Mouse (Mus musculus) embryonic facial prominence, embryonic 15.5 days (tissue): ENCODE measurements at regions not wholly inside any gene's neighbourhood (a gene's known extent, or its start where the extent isn't known, plus 50 kb on each side); places are given as distances from the start of the nearest gene placed in this dataset.

Experiments used
- ATAC-seq: fragments of 200-750 bp; cut with Nextera tagmentation; 2 replicates; pipeline ENCODE4 v1.8.0; 2017; ENCODE audit warnings: low read depth, moderate TSS enrichment; ENCODE audit not compliant: insufficient number of reproducible peaks, low FRiP score, low TSS enrichment
- H3K27ac ChIP-seq: fragments of 300-500 bp; sonication (generic); replicated peaks from 2 replicates; pipeline ENCODE4 v1.5.1; 2015; ENCODE audit warnings: mild to moderate bottlenecking, inconsistent platforms
- H3K27me3 ChIP-seq: fragments of 300-500 bp; sonication (generic); 2 replicates; pipeline ENCODE4 v1.6.1; 2015; ENCODE audit warnings: inconsistent platforms
- H3K36me3 ChIP-seq: fragments of 300-500 bp; sonication (generic); 2 replicates; pipeline ENCODE4 v1.6.1; 2015; ENCODE audit warnings: mild to moderate bottlenecking, inconsistent platforms
- H3K4me1 ChIP-seq: fragments of 300-500 bp; sonication (generic); 2 replicates; pipeline ENCODE4 v1.6.1; 2015; ENCODE audit warnings: inconsistent platforms
- H3K4me2 ChIP-seq: fragments of 300-500 bp; sonication (generic); replicated peaks from 2 replicates; pipeline ENCODE4 v1.6.1; 2015; ENCODE audit warnings: mild to moderate bottlenecking, inconsistent platforms
- H3K4me3 ChIP-seq: fragments of 300-500 bp; sonication (generic); replicated peaks from 2 replicates; pipeline ENCODE4 v1.5.1; 2015; ENCODE audit warnings: mild to moderate bottlenecking, inconsistent platforms
- H3K9ac ChIP-seq: fragments of 300-500 bp; sonication (generic); 2 replicates; pipeline ENCODE4 v1.6.1; 2015; ENCODE audit warnings: inconsistent platforms
- H3K9me3 ChIP-seq: fragments of 300-500 bp; sonication (generic); replicated peaks from 2 replicates; pipeline ENCODE4 v1.6.1; 2016; ENCODE audit warnings: inconsistent platforms
- WGBS: fragments of 180-500 bp; shearing (Covaris S2); methylation state at CpG from one replicate; pipeline ENCODE4 v1.1.7; 2015; 5-methylcytosine and 5-hydroxymethylcytosine counted together

DNA sequence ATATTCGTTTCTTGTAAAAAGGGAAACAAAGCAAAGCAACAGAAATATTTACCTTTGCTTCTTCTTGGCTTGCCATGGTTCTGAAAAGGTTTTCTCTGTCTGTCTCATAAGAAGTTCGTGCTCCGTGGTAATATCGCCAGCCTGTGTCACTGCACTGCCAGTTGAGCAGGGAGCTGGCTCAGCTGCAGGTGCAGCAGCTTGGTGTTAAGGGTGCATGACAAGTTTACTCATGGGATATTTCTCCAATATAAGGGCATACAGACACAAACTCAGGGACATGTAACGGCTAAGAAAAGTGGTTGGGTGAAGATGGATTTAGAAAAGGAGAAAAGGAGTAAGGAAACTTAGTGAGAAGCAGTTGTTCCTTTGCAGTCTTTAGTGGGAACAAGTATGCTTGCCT, 533.5 kb upstream of the Zic4 start:
- H3K36me3 ChIP-seq, result no peaks in the 10 kb centered on the region
- WGBS, result 63% methylated on average over 5 of the region's 5 CpGs
- no peak overlapping the region for H3K4me3 ChIP-seq
- ATAC-seq, result no peak
- H3K4me1 ChIP-seq, result no peaks in the 10 kb centered on the region
- H3K9me3 ChIP-seq, result no peaks in the 10 kb centered on the region
- no peak overlapping the region for H3K4me2 ChIP-seq
- H3K9ac ChIP-seq, result no peak overlapping the region
- no peaks in the 10 kb centered on the region for H3K27me3 ChIP-seq
- H3K27ac ChIP-seq, result no peak overlapping the region

DNA sequence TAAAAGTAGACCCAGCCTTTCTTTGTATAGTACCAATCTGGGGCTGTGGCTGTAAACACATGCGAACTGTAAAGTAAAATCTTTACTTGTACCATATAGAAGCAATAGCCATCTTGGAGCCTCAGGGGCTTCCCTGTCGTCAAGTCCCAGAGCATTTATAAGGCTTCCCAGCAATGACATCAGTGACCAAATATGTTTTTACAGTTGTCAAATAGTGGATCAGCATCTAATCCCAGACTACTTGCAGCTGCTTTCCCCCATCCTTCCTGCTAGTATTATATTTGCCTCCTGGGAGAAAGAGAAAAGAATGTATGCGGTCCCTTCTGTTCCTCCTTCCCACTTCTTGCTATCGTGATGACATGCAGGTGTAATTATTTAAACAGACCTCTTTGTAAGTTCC, 531.5 kb upstream of the Zic4 start:
- H3K9ac ChIP-seq, result no peak overlapping the region
- WGBS, result 49% methylated on average over 4 of the region's 4 CpGs
- no peak for ATAC-seq

DNA sequence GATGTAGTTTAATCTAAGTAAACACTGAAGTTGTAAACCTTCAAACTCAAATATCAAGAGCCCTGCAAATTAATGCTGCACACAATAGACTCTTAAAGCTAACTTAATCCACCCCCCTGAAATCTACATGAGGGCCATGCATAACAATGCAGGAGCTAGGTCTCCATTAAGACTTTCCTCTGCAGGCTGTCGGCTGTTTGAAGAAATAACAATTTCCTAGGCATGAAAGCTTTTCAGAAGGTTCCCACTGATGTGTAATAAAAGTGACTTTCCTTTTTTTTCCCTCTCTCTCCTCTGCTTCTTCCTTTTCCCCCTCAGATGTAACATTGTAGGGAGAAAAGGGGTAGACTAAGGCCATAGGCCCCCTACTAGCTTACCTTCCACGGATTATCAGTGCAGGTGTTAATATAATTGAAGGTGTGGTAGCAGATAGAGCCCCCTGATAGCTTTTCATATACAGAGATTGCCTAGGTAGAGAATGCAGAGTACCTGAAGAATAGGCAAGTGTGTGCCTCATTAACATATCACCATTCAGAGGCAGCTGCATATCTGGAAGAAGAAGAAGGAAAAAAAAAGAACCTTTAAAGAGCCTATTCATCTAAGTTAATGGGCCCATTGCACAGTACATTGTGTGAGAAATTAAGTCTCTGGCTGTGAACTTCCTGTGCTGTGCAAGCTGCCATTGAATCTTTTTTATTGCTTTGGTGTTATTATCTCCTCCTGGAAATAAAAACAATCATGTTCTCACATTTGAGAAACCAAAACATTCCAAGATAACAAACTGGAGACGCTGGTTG, 528.3 kb upstream of the Zic4 start:
- no peaks in the 10 kb centered on the region for H3K4me1 ChIP-seq
- H3K9ac ChIP-seq, result no peak overlapping the region
- no peak overlapping the region for H3K4me3 ChIP-seq
- 22% methylated on average over 3 of the region's 3 CpGs for WGBS
- no peaks in the 10 kb centered on the region for H3K27me3 ChIP-seq
- no peaks in the 10 kb centered on the region for H3K9me3 ChIP-seq
- no peak overlapping the region for H3K27ac ChIP-seq
- H3K36me3 ChIP-seq, result no peaks in the 10 kb centered on the region
- H3K4me2 ChIP-seq, result no peak overlapping the region
- ATAC-seq, result no peak

More for the DNA sequence above, 531.5 kb upstream of the Zic4 start:
- Histone ChIP-seq H3K4me2 (no peak overlapping the region), H3K36me3 (no peaks in the 10 kb centered on the region), H3K9me3 (no peaks in the 10 kb centered on the region), H3K27me3 (no peaks in the 10 kb centered on the region), H3K4me3 (no peak overlapping the region), H3K27ac (no peak overlapping the region), H3K4me1 (no peaks in the 10 kb centered on the region)

DNA sequence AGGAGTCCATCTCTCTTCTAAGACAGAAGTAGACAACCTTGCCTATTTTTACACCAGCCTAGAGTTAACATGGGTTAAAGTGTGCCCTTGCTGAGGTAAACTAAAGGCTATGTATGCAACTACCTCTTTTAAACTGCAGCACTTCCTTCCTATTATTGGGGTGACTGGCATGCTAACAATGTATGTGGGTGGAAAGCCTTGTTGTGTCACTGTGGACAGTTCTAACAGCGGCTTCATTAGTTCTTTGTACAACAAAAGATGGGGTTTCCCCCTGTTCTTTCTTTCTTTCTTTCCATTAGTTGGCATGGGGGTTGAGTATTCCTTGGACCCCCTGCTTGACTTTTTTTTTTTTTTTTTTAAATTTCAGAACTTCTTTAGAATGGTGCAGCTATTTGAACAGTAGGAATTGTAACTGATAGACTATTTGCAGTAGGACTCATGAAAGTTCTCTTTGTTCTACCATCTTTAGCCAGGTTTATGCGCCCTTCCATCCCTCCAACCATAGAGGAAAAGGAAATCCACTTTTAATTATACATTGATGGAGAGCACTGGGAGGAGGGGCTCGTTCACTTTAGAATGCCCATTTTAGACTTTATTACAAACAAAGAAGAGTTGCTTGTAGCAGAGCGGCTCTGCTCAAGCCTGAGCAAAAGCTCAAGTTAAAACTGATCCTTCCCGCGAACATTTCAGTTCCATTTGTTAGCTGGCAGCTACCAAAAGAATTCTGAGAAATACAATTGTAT, 523.9 kb upstream of the Zic4 start:
- no peak overlapping the region for H3K27ac ChIP-seq
- no peak for ATAC-seq
- WGBS, result 76% methylated on average over 6 of the region's 6 CpGs
- no peak overlapping the region for H3K4me2 ChIP-seq
- no peaks in the 10 kb centered on the region for H3K9me3 ChIP-seq
- H3K4me3 ChIP-seq, result no peak overlapping the region
- H3K27me3 ChIP-seq, result no peaks in the 10 kb centered on the region
- H3K4me1 ChIP-seq, result no peaks in the 10 kb centered on the region
- no peak overlapping the region for H3K9ac ChIP-seq
- no peaks in the 10 kb centered on the region for H3K36me3 ChIP-seq

DNA sequence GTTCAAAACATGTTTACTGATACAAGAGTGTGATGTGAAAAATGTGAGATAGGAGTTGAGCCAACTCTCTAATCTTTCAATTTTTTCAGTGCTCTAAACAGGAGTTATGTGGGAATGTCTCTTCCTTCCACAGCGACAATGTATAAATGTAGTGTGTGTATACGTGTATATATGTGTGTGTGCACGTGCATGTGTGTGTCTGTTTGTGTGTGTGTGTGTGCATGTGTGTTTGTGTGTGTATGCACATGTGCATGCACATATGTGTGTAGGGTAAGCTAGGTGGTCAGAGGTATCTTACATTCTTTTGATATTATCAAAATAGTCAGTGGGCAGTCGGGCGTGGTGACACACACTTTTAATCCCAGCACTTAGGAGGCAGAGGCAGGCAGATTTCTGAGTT, 511.2 kb upstream of the Zic4 start:
- Histone ChIP-seq H3K4me3 (no peak overlapping the region), H3K27me3 (no peaks in the 10 kb centered on the region), H3K36me3 (no peaks in the 10 kb centered on the region), H3K9me3 (no peaks in the 10 kb centered on the region), H3K27ac (no peak overlapping the region), H3K4me2 (no peak overlapping the region), H3K9ac (no peak overlapping the region), H3K4me1 (no peaks in the 10 kb centered on the region)
- no peak for ATAC-seq
- WGBS, result 92% methylated on average over 5 of the region's 5 CpGs

DNA sequence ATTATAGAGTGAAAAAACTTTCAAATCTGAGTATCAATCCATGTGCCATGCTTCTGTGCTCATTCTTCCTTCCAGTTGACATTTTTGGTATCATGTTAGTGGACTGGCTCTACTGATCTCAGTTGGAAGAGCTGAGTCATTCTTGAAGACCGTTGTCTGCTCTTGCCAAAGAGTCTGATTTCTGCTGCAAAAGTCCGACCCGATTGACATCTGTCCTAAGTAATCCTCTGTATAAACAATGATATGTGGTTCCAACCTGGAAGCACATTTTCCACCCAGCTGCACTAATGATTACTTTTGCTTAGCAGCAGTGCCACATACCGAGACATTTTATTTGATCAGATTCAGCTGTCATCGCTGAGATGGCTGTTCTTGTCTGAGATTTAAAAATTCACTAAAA, 490.6 kb upstream of the Zic4 start:
- WGBS, result 68% methylated on average over 5 of the region's 5 CpGs
- no peak overlapping the region for H3K27ac ChIP-seq

DNA sequence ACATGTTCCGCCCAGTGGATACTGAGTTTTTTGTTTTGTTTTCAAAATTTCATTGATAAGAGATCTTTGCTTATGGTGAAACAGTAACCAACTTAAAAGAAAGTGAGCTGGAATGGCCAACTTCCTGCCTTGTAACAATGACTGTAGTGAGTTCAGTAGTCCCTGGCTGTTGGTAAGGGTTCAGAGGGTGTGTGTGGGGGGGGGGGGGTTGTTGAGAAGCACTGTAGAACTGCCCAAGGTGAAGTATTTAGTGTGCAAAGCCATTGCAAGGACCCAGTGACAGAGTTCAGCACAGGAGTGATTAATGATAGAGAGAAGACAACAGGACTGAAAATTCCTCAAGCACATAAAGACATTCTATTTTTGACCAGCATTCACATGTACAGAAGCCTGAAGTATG, 477.7 kb upstream of the Zic4 start:
- no peak overlapping the region for H3K9ac ChIP-seq
- no peak for ATAC-seq
- H3K27me3 ChIP-seq, result no peaks in the 10 kb centered on the region
- H3K9me3 ChIP-seq, result no peaks in the 10 kb centered on the region
- H3K4me1 ChIP-seq, result no peaks in the 10 kb centered on the region
- no peak overlapping the region for H3K27ac ChIP-seq
- 80% methylated on average over 1 of the region's 1 CpGs for WGBS
- no peak overlapping the region for H3K4me3 ChIP-seq
- no peaks in the 10 kb centered on the region for H3K36me3 ChIP-seq
- H3K4me2 ChIP-seq, result no peak overlapping the region

More for the DNA sequence above, 490.6 kb upstream of the Zic4 start:
- no peak for ATAC-seq
- Histone ChIP-seq H3K4me3 (no peak overlapping the region), H3K4me1 (no peaks in the 10 kb centered on the region), H3K27me3 (no peaks in the 10 kb centered on the region), H3K36me3 (no peaks in the 10 kb centered on the region), H3K4me2 (no peak overlapping the region), H3K9ac (no peak overlapping the region), H3K9me3 (no peaks in the 10 kb centered on the region)

DNA sequence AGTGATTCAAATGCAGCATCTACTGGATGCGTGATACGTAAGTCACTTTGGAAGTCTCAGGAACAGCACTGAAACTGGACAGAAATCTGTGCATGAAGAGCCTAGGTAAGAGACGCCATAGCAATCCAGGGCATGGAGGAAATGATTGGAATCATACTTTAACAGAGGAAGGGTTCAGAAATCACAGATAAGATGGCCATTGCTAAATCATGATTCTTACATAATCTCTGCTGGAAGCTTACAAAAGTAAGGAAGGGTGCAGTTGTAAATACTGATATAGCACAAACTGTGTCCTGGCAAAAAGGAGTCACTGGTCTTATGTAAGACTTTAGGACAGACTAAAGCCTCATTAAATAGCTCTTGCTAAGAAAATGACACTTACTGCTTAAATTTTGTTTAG, 474.8 kb upstream of the Zic4 start:
- no peak overlapping the region for H3K4me2 ChIP-seq

DNA sequence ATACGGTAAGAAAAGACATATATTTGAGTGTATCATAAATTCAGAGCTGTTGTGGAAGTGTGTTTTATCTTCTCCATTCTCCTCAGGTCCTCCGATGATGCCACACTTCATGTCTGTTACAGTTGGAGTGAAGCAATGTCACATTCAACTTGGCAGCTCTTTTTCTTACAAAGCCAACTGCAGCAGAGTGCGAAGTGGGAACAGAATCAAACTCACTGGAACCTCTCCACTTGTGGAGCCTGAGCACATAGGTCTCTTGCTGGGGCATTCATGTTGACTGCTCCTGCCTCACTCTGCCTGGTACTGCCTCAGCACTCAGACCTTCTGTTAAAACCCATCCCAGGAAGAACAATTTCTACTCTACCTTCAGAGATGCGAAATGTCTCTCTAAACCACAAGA, 471.4 kb upstream of the Zic4 start:
- H3K9ac ChIP-seq, result no peak overlapping the region
- H3K36me3 ChIP-seq, result no peaks in the 10 kb centered on the region
- H3K4me3 ChIP-seq, result no peak overlapping the region
- H3K27me3 ChIP-seq, result no peaks in the 10 kb centered on the region
- H3K4me2 ChIP-seq, result no peak overlapping the region
- H3K4me1 ChIP-seq, result no peaks in the 10 kb centered on the region
- H3K9me3 ChIP-seq, result no peaks in the 10 kb centered on the region
- no peak for ATAC-seq
- WGBS, result 94% methylated on average over 4 of the region's 4 CpGs
- no peak overlapping the region for H3K27ac ChIP-seq

More for the DNA sequence above, 474.8 kb upstream of the Zic4 start:
- Histone ChIP-seq H3K27me3 (no peaks in the 10 kb centered on the region), H3K27ac (no peak overlapping the region), H3K9ac (no peak overlapping the region), H3K36me3 (no peaks in the 10 kb centered on the region), H3K9me3 (no peaks in the 10 kb centered on the region), H3K4me1 (no peaks in the 10 kb centered on the region), H3K4me3 (no peak overlapping the region)
- ATAC-seq, result no peak
- WGBS, result 94% methylated on average over 3 of the region's 3 CpGs

DNA sequence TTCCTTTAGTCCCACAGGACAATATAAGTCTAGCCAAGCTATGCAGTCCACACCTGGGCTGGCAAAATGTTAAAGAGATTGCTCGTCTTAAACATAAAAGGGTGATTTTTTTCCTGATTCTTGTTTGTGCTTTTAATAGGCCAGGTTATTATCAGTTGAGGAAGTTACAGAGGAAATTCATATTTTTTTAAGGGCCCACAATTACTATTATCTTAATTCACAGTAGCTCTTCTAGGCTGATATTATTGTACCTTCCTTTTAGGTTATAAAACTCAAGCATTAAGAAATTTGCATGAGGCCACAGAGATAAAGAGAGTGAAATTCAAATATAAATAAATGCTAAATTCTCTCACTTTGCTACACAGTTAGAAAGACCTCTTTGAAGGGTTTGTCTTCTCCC, 469.4 kb upstream of the Zic4 start:
- Histone ChIP-seq H3K9ac (no peak overlapping the region), H3K4me1 (no peaks in the 10 kb centered on the region), H3K9me3 (no peaks in the 10 kb centered on the region), H3K27ac (no peak overlapping the region), H3K36me3 (no peaks in the 10 kb centered on the region), H3K4me2 (no peak overlapping the region), H3K4me3 (no peak overlapping the region), H3K27me3 (no peaks in the 10 kb centered on the region)
- WGBS, result 62% methylated on average over 1 of the region's 1 CpGs
- ATAC-seq, result no peak

DNA sequence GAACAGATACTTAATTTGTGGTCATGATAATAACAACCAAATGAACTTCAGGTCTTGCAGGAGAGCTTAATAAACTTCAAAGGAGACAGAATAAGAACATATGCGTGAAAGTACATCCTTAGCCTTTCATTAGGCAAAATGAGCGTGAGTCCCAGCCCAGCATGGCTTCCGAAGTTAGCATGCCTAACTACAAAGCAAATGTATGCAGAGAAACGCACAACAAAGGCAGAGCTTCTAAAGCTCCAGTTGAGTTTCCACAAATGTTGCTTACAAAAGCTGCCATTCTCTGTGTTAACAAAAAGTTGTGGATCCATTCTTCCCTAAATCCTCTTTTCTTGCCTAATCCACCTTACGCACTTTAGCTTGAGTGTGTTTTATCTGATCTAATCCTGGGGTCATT, 458.7 kb upstream of the Zic4 start:
- 18% methylated on average over 5 of the region's 5 CpGs for WGBS
- H3K9me3 ChIP-seq, result no peaks in the 10 kb centered on the region
- no peak overlapping the region for H3K4me3 ChIP-seq
- ATAC-seq, result no peak
- H3K4me2 ChIP-seq, result no peak overlapping the region
- H3K27ac ChIP-seq, result no peak overlapping the region
- no peaks in the 10 kb centered on the region for H3K36me3 ChIP-seq
- no peaks in the 10 kb centered on the region for H3K4me1 ChIP-seq
- no peak overlapping the region for H3K9ac ChIP-seq
- H3K27me3 ChIP-seq, result no peaks in the 10 kb centered on the region

DNA sequence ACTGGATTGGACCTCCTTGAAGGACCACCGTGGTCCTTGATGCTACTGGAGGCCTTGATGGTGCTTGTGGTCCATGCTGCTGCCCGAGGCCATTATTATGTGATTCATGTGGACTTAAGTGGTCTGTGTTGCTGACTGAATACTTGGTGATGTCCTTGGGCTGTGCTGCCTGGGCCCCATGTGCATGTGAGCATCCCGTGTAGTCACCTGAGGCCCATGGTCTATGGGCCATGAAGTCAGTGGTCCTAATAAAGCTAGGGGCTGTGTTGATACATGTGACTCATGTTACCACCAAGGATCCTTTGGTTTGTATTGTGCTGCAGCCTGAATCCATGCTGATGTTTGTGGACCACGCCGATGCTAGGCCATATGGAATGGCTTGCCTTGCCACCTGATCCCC, 456.1 kb upstream of the Zic4 start:
- Histone ChIP-seq H3K36me3 (no peaks in the 10 kb centered on the region), H3K4me3 (no peak overlapping the region), H3K27me3 (no peaks in the 10 kb centered on the region), H3K4me1 (no peaks in the 10 kb centered on the region), H3K27ac (no peak overlapping the region), H3K9ac (no peak overlapping the region), H3K9me3 (no peaks in the 10 kb centered on the region), H3K4me2 (no peak overlapping the region)
- ATAC-seq, result no peak
- 96% methylated on average over 5 of the region's 5 CpGs for WGBS
